Mouse (Mus musculus) A20 (cell line): ENCODE results near the gene Zfp143.
"Not testable (repeated sequence)": the region's sequence is repeated elsewhere in the genome, so short reads cannot be mapped to it uniquely, and the experiment has no call there.

Experiments
- DNase-seq: peaks from one replicate; pipeline ENCODE4 v3.0.0-alpha.2; 2011; ENCODE audit warnings: low read depth, low spot score

Zfp143 gene

GRCm38 (mm10) chr7:110096332-110096731 is 35.3 kb downstream of the Zfp143 start:
- DNase-seq = no peak

GRCm38 (mm10) chr7:110097106-110097793 is 36.2 kb downstream of the Zfp143 start:
- no peak for DNase-seq

- DNase-seq = no peak
Measured at GRCm38 (mm10) chr7:110100854-110101253, 39.8 kb downstream of the Zfp143 start.

- DNase-seq = no peak
Measured at GRCm38 (mm10) chr7:110101266-110101665, 40.2 kb downstream of the Zfp143 start.

GRCm38 (mm10) chr7:110105041-110105440 is 44.0 kb downstream of the Zfp143 start:
- no peak for DNase-seq

GRCm38 (mm10) chr7:110106633-110107032 is 45.6 kb downstream of the Zfp143 start:
- no peak for DNase-seq

GRCm38 (mm10) chr7:110108524-110108923 is 47.5 kb downstream of the Zfp143 start:
- DNase-seq = peak; percentile 32

- peak; percentile 70 for DNase-seq
Measured at GRCm38 (mm10) chr7:110108967-110109610, 48.1 kb downstream of the Zfp143 start.

GRCm38 (mm10) chr7:110110061-110110656 is 49.1 kb downstream of the Zfp143 start:
- no peak for DNase-seq

- no peak for DNase-seq
Measured at GRCm38 (mm10) chr7:110114699-110115098, 53.7 kb downstream of the Zfp143 start.

GRCm38 (mm10) chr7:110116731-110117291 is 55.8 kb downstream of the Zfp143 start:
- no peak for DNase-seq

- DNase-seq = no peak
Measured at GRCm38 (mm10) chr7:110118448-110118847, 57.4 kb downstream of the Zfp143 start.

GRCm38 (mm10) chr7:110120157-110120784 is 59.3 kb downstream of the Zfp143 start:
- no peak for DNase-seq

- no peak for DNase-seq
Measured at GRCm38 (mm10) chr7:110121162-110121515, 60.1 kb downstream of the Zfp143 start.

- peak; percentile 99 for DNase-seq
Measured at GRCm38 (mm10) chr7:110121516-110122288, 60.7 kb downstream of the Zfp143 start, which contains the start of gene Wee1. Gene Wee1 (plus strand): TSS chr7:110122046.

GRCm38 (mm10) chr7:110122289-110122564 is 61.2 kb downstream of the Zfp143 start:
- DNase-seq = no peak

- DNase-seq = peak; percentile 62
Measured at GRCm38 (mm10) chr7:110122565-110123422, 61.8 kb downstream of the Zfp143 start.

GRCm38 (mm10) chr7:110123844-110124555 is 63.0 kb downstream of the Zfp143 start:
- DNase-seq = peak; percentile 84

- DNase-seq = no peak
Measured at GRCm38 (mm10) chr7:110128566-110128965, 67.5 kb downstream of the Zfp143 start.

GRCm38 (mm10) chr7:110132272-110132671 is 71.3 kb downstream of the Zfp143 start:
- not testable (repeated sequence) for DNase-seq
